Mouse (Mus musculus): ENCODE data around the gene Syngr2.
"Not testable (repeated sequence)": the region's sequence is repeated elsewhere in the genome, so short reads cannot be mapped to it uniquely, and the experiment has no call there.

Syngr2 gene

GRCm38 (mm10) chr11:117781993-117782704 lies 27.3 kb upstream of the Syngr2 start, which contains the start of the genes Tmc8 and Tmc6:
Tmc8 (plus strand) TSS chr11:117782076.
Tmc6 (minus strand) TSS chr11:117782198.
- DNase-seq: peak; percentile 91

GRCm38 (mm10) chr11:117782705-117783034 lies 26.8 kb upstream of the Syngr2 start:
- DNase-seq: no peak

GRCm38 (mm10) chr11:117783089-117783488 lies 26.4 kb upstream of the Syngr2 start:
- peak; percentile 97 for DNase-seq

- peak; percentile 67 for DNase-seq
Measured at GRCm38 (mm10) chr11:117783683-117784309, 25.7 kb upstream of the Syngr2 start.

GRCm38 (mm10) chr11:117786294-117786693 lies 23.2 kb upstream of the Syngr2 start:
- peak; percentile 86 for DNase-seq

- DNase-seq: not testable (repeated sequence)
Measured at GRCm38 (mm10) chr11:117788481-117788880, 21.0 kb upstream of the Syngr2 start.

- peak; percentile 85 for DNase-seq
Measured at GRCm38 (mm10) chr11:117790286-117790685, 19.2 kb upstream of the Syngr2 start.

GRCm38 (mm10) chr11:117790703-117791440 lies 18.6 kb upstream of the Syngr2 start:
- DNase-seq: peak; percentile 59

- DNase-seq: no peak
Measured at GRCm38 (mm10) chr11:117791441-117791761, 18.1 kb upstream of the Syngr2 start.

- DNase-seq: peak; percentile 72
Measured at GRCm38 (mm10) chr11:117792281-117792888, 17.1 kb upstream of the Syngr2 start.

- peak; percentile 53 for DNase-seq
Measured at GRCm38 (mm10) chr11:117794035-117794551, 15.4 kb upstream of the Syngr2 start.

GRCm38 (mm10) chr11:117796954-117797353 lies 12.5 kb upstream of the Syngr2 start:
- no peak for DNase-seq

- DNase-seq: peak; percentile 42
Measured at GRCm38 (mm10) chr11:117797511-117798159, 11.8 kb upstream of the Syngr2 start, which contains the start of gene 6030468B19Rik. 6030468B19Rik (plus strand) TSS chr11:117797660.

- peak; percentile 42 for DNase-seq
Measured at GRCm38 (mm10) chr11:117798160-117798541, 11.3 kb upstream of the Syngr2 start.

GRCm38 (mm10) chr11:117799174-117799573 lies 10.3 kb upstream of the Syngr2 start:
- no peak for DNase-seq

GRCm38 (mm10) chr11:117800038-117800437 lies 9.4 kb upstream of the Syngr2 start:
- no peak for DNase-seq

GRCm38 (mm10) chr11:117801650-117802049 lies 7.8 kb upstream of the Syngr2 start:
- DNase-seq: no peak

GRCm38 (mm10) chr11:117803166-117803688 lies 6.2 kb upstream of the Syngr2 start:
- no peak for DNase-seq

- DNase-seq: no peak
Measured at GRCm38 (mm10) chr11:117806781-117807180, 2.7 kb upstream of the Syngr2 start.

GRCm38 (mm10) chr11:117810401-117811046 lies 1.1 kb downstream of the Syngr2 start:
- DNase-seq: peak; percentile 86

- DNase-seq: no peak
Measured at GRCm38 (mm10) chr11:117813867-117814266, 4.4 kb downstream of the Syngr2 start.

All from thymus, postnatal 4 days (tissue).